Mouse (Mus musculus): Measurements from ENCODE around the gene Xpnpep3. TPM values are rescaled to one million over a fixed set of nuclear protein-coding genes. Genes with fewer than 3 reads are reported as not detected.

The Xpnpep3 gene
- polyA plus RNA-seq, 1 experiment from 2014 or later, result 10.9 TPM

GRCm38 (mm10) chr15:81465901-81466737, 66.2 kb downstream of the Xpnpep3 start, which contains the start of gene Rbx1:
Gene Rbx1 (plus strand): TSS chr15:81466296.
- WGBS, result under 1% methylated on average over 57 of the region's 62 CpGs
- H3K9me3 ChIP-seq (ENCODE audit: control insufficient read depth, low read length), result peaks cover 7% of the 10 kb centered on the region; the same call in 1 of the 2 replicates
- peak within 1 kb of the TSS; percentile 84 for H3K9ac ChIP-seq (ENCODE audit: low read length)
- H3K27ac ChIP-seq (replicated peaks in 1 of 2; ENCODE audit: control insufficient read depth in 1 of 2, insufficient read depth in 1 of 2, low read depth in 2 of 2, low read length in 2 of 2), result peak within 1 kb of the TSS; percentile 90 to 93
- peaks cover 0 to 17% of the 10 kb centered on the region in 2 experiments; a peak in 1 of 4 replicates for H3K4me1 ChIP-seq (ENCODE audit: control insufficient read depth in 2 of 2, insufficient read depth in 2 of 2, low read length in 2 of 2)
- peak within 1 kb of the TSS; percentile 82 for H3K4me2 ChIP-seq (ENCODE audit: low read length)
- peak; percentile 97 for ATAC-seq (ENCODE audit: insufficient number of reproducible peaks, insufficient read depth, low FRiP score, low read depth)
- peak within 1 kb of the TSS; percentile 74 to 82 for H3K4me3 ChIP-seq (ENCODE audit: control insufficient read depth in 1 of 2, insufficient read depth in 1 of 2, low read depth in 1 of 2, low read length in 2 of 2)
- H3K27me3 ChIP-seq (ENCODE audit: control insufficient read depth, insufficient read depth, low read length), result no peaks in the 10 kb centered on the region
- H3K36me3 ChIP-seq (ENCODE audit: control insufficient read depth, insufficient read depth, low read length), result peaks cover 26% of the 10 kb centered on the region

- Histone ChIP-seq H3K27me3 (ENCODE audit: control insufficient read depth, insufficient read depth, low read length) (no peaks in the 10 kb centered on the region), H3K9me3 (ENCODE audit: control insufficient read depth, low read length) (peaks cover 7% of the 10 kb centered on the region; the same call in 1 of the 2 replicates), H3K36me3 (ENCODE audit: control insufficient read depth, insufficient read depth, low read length) (peaks cover 32% of the 10 kb centered on the region), H3K4me1 (ENCODE audit: control insufficient read depth in 2 of 2, insufficient read depth in 2 of 2, low read length in 2 of 2) (peaks cover 0 to 17% of the 10 kb centered on the region in 2 experiments; a peak in 1 of 4 replicates), H3K4me2 (ENCODE audit: low read length) (peak overlapping the region; percentile 73), H3K27ac (replicated peaks in 1 of 2; ENCODE audit: control insufficient read depth in 1 of 2, insufficient read depth in 1 of 2, low read depth in 2 of 2, low read length in 2 of 2) (peak overlapping the region; percentile 51 to 75), H3K4me3 (ENCODE audit: control insufficient read depth in 1 of 2, insufficient read depth in 1 of 2, low read depth in 1 of 2, low read length in 2 of 2) (peak overlapping the region; percentile 74 to 82), H3K9ac (ENCODE audit: low read length) (peak overlapping the region; percentile 72)
- 0% methylated on average over 15 of the region's 15 CpGs for WGBS
- no peak for ATAC-seq (ENCODE audit: insufficient number of reproducible peaks, insufficient read depth, low FRiP score, low read depth)
These were observed 66.8 kb downstream of the Xpnpep3 start for GRCm38 (mm10) chr15:81466738-81467113.

- H3K36me3 ChIP-seq (ENCODE audit: control insufficient read depth, insufficient read depth, low read length), result peaks cover 72% of the 10 kb centered on the region
- ATAC-seq (ENCODE audit: insufficient number of reproducible peaks, insufficient read depth, low FRiP score, low read depth), result no peak
These were observed 70.8 kb downstream of the Xpnpep3 start for GRCm38 (mm10) chr15:81470735-81471134.

GRCm38 (mm10) chr15:81472256-81472655, 72.3 kb downstream of the Xpnpep3 start:
- Histone ChIP-seq H3K4me3 (ENCODE audit: control insufficient read depth in 1 of 2, insufficient read depth in 1 of 2, low read depth in 1 of 2, low read length in 2 of 2) (no peak overlapping the region), H3K4me2 (ENCODE audit: low read length) (no peak overlapping the region), H3K4me1 (ENCODE audit: control insufficient read depth in 2 of 2, insufficient read depth in 2 of 2, low read length in 2 of 2) (peaks cover 2 to 12% of the 10 kb centered on the region in 2 experiments; a peak in 1 of 4 replicates), H3K36me3 (ENCODE audit: control insufficient read depth, insufficient read depth, low read length) (peaks cover 76% of the 10 kb centered on the region), H3K27ac (replicated peaks in 1 of 2; ENCODE audit: control insufficient read depth in 1 of 2, insufficient read depth in 1 of 2, low read depth in 2 of 2, low read length in 2 of 2) (no peak overlapping the region), H3K27me3 (ENCODE audit: control insufficient read depth, insufficient read depth, low read length) (no peaks in the 10 kb centered on the region), H3K9me3 (ENCODE audit: control insufficient read depth, low read length) (no peaks in the 10 kb centered on the region), H3K9ac (ENCODE audit: low read length) (no peak overlapping the region)
- no peak for ATAC-seq (ENCODE audit: insufficient number of reproducible peaks, insufficient read depth, low FRiP score, low read depth)
- WGBS, result 91% methylated on average over 5 of the region's 5 CpGs

More at GRCm38 (mm10) chr15:81470735-81471134, 70.8 kb downstream of the Xpnpep3 start:
- Histone ChIP-seq H3K4me3 (ENCODE audit: control insufficient read depth in 1 of 2, insufficient read depth in 1 of 2, low read depth in 1 of 2, low read length in 2 of 2) (no peak overlapping the region), H3K9ac (ENCODE audit: low read length) (no peak overlapping the region), H3K27ac (replicated peaks in 1 of 2; ENCODE audit: control insufficient read depth in 1 of 2, insufficient read depth in 1 of 2, low read depth in 2 of 2, low read length in 2 of 2) (no peak overlapping the region), H3K27me3 (ENCODE audit: control insufficient read depth, insufficient read depth, low read length) (no peaks in the 10 kb centered on the region), H3K9me3 (ENCODE audit: control insufficient read depth, low read length) (no peaks in the 10 kb centered on the region), H3K4me1 (ENCODE audit: control insufficient read depth in 2 of 2, insufficient read depth in 2 of 2, low read length in 2 of 2) (0 out of 4 replicates have a peak, but pooled peaks cover 0 to 11% of the 10 kb centered on the region in 2 experiments), H3K4me2 (ENCODE audit: low read length) (no peak overlapping the region)
- WGBS, result 83% methylated on average over 8 of the region's 8 CpGs

- no peak overlapping the region for H3K4me2 ChIP-seq (ENCODE audit: low read length)
- no peak overlapping the region for H3K9ac ChIP-seq (ENCODE audit: low read length)
- H3K27me3 ChIP-seq (ENCODE audit: control insufficient read depth, insufficient read depth, low read length), result no peaks in the 10 kb centered on the region
- ATAC-seq (ENCODE audit: insufficient number of reproducible peaks, insufficient read depth, low FRiP score, low read depth), result no peak
- H3K4me3 ChIP-seq (ENCODE audit: control insufficient read depth in 1 of 2, insufficient read depth in 1 of 2, low read depth in 1 of 2, low read length in 2 of 2), result no peak overlapping the region
- no peaks in the 10 kb centered on the region for H3K9me3 ChIP-seq (ENCODE audit: control insufficient read depth, low read length)
- H3K36me3 ChIP-seq (ENCODE audit: control insufficient read depth, insufficient read depth, low read length), result peaks cover 55% of the 10 kb centered on the region
- WGBS, result 47% methylated on average over 3 of the region's 3 CpGs
- peaks cover 2 to 3% of the 10 kb centered on the region in 2 experiments; a peak in 1 of 4 replicates for H3K4me1 ChIP-seq (ENCODE audit: control insufficient read depth in 2 of 2, insufficient read depth in 2 of 2, low read length in 2 of 2)
- no peak overlapping the region for H3K27ac ChIP-seq (replicated peaks in 1 of 2; ENCODE audit: control insufficient read depth in 1 of 2, insufficient read depth in 1 of 2, low read depth in 2 of 2, low read length in 2 of 2)
These were observed 75.7 kb downstream of the Xpnpep3 start for GRCm38 (mm10) chr15:81475654-81476053.

- ATAC-seq (ENCODE audit: insufficient number of reproducible peaks, insufficient read depth, low FRiP score, low read depth), result peak; percentile 48; the same call in 1 of the 2 replicates
- Histone ChIP-seq H3K36me3 (ENCODE audit: control insufficient read depth, insufficient read depth, low read length) (peaks cover 45% of the 10 kb centered on the region), H3K9ac (ENCODE audit: low read length) (peak overlapping the region; percentile 11; the same call in 1 of the 2 replicates), H3K4me2 (ENCODE audit: low read length) (peak overlapping the region; percentile 18; the same call in 1 of the 2 replicates), H3K4me1 (ENCODE audit: control insufficient read depth in 2 of 2, insufficient read depth in 2 of 2, low read length in 2 of 2) (peaks cover 2 to 3% of the 10 kb centered on the region in 2 experiments; a peak in 1 of 4 replicates), H3K9me3 (ENCODE audit: control insufficient read depth, low read length) (no peaks in the 10 kb centered on the region), H3K27me3 (ENCODE audit: control insufficient read depth, insufficient read depth, low read length) (no peaks in the 10 kb centered on the region), H3K27ac (replicated peaks in 1 of 2; ENCODE audit: control insufficient read depth in 1 of 2, insufficient read depth in 1 of 2, low read depth in 2 of 2, low read length in 2 of 2) (no peak overlapping the region), H3K4me3 (ENCODE audit: control insufficient read depth in 1 of 2, insufficient read depth in 1 of 2, low read depth in 1 of 2, low read length in 2 of 2) (no peak overlapping the region)
- WGBS, result 6% methylated on average over 2 of the region's 2 CpGs
These were observed 76.7 kb downstream of the Xpnpep3 start for GRCm38 (mm10) chr15:81476597-81476996.

- no peak overlapping the region for H3K27ac ChIP-seq (replicated peaks in 1 of 2; ENCODE audit: control insufficient read depth in 1 of 2, insufficient read depth in 1 of 2, low read depth in 2 of 2, low read length in 2 of 2)
- H3K4me1 ChIP-seq (ENCODE audit: control insufficient read depth in 2 of 2, insufficient read depth in 2 of 2, low read length in 2 of 2), result peaks cover 2 to 3% of the 10 kb centered on the region in 2 experiments; a peak in 1 of 4 replicates
- H3K36me3 ChIP-seq (ENCODE audit: control insufficient read depth, insufficient read depth, low read length), result peaks cover 15% of the 10 kb centered on the region
- no peak for ATAC-seq (ENCODE audit: insufficient number of reproducible peaks, insufficient read depth, low FRiP score, low read depth)
- H3K4me2 ChIP-seq (ENCODE audit: low read length), result no peak overlapping the region
- H3K9ac ChIP-seq (ENCODE audit: low read length), result no peak overlapping the region
- no peaks in the 10 kb centered on the region for H3K9me3 ChIP-seq (ENCODE audit: control insufficient read depth, low read length)
- no peaks in the 10 kb centered on the region for H3K27me3 ChIP-seq (ENCODE audit: control insufficient read depth, insufficient read depth, low read length)
- H3K4me3 ChIP-seq (ENCODE audit: control insufficient read depth in 1 of 2, insufficient read depth in 1 of 2, low read depth in 1 of 2, low read length in 2 of 2), result no peak overlapping the region
- 57% methylated on average over 21 of the region's 21 CpGs for WGBS
These were observed 79.7 kb downstream of the Xpnpep3 start for GRCm38 (mm10) chr15:81479446-81480213.
